Mouse (Mus musculus) left cerebral cortex, postnatal 14 days (tissue): Measurements from ENCODE around the gene Zfp592. TPM values are rescaled to one million over a fixed set of nuclear protein-coding genes. Genes with fewer than 3 reads are reported as not detected.
"Not testable (repeated sequence)": the region's sequence is repeated elsewhere in the genome, so short reads cannot be mapped to it uniquely, and the experiment has no call there.

ENCODE experiments used
- DNase-seq, 2 experiments: peaks; one replicate each; pipeline ENCODE4 v3.0.0; 2021 to 2022; ENCODE audit warnings: low spot score in 2 of 2, mixed read lengths in 1 of 2
- intact Hi-C: fragments of 180-260 bp; cut with DNase I; formaldehyde crosslinking; loops from one replicate; pipeline ENCODE4 v1.15.1; 2025
- long read RNA-seq, 2 experiments: library from polyadenylated mRNA; stranded (forward); transcript quantifications; one replicate each; pipeline ENCODE4 v2.0.0; 2021
- total RNA-seq, 2 experiments: library from RNA; stranded (reverse); gene quantifications; 2 replicates each; pipeline ENCODE4 v1.2.3; 2021

Gene Zfp592
- total RNA-seq = 10 to 100 TPM; 20.7 to 24.0 TPM
- long read RNA-seq, experiment 1, full-length matches to known transcripts = 2 of 11 reads
- long read RNA-seq, experiment 1, partial matches to known transcripts = 3 of 11 reads
- long read RNA-seq, experiment 1, other reads (novel, unspliced or antisense) = 6 of 11 reads
- long read RNA-seq, experiment 2, partial matches to known transcripts = 3 of 6 reads
- long read RNA-seq, experiment 2, other reads (novel, unspliced or antisense) = 3 of 6 reads

DNA sequence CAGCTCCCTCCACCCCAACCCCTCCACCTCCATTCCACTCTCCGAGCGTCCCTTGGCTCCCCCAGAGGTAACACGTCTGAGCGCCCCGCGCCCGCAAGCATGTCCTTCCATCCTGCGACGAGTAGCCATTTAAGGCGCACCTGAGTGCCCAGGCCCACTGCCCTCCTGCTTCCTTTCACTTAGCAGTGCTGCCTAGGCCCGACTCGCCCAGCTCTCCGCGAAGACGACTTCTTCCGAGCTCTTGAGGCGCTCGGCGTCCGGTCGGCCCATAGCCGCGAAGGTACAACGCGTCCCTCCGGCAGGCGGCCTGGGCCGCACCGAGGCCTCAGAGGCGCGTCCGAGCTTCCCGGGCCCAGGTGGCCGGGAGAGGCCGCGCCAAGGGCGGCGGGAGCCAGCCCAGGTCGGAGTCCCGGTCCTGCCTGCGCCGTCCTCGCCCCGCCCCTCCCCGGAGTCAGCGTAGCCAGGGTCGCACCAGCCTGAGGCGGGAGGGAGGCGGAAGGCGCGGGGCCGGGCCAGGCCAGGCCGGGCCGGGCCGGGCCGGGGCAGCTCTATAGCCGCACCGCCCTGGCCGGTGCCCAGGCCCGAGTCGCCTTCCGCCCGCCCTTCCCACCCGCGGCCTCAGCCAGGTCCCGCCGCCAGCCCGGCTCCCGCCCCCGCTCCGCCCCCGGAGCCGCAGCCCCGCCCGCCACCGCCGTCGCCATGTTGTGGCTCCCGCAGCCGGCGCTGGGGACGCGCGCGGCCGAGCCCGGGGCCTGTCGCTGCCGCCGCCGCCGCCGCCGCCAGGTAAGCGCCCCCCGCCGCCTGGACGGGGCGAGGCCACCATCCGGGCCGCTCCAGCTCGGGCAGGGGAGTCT, at the start of gene Zfp592:
Zfp592 (plus strand) TSS at position 702 of the 854 bp plus-strand sequence.
- intact Hi-C loops = no loop called here
- peak; percentile 45 to 72 for DNase-seq

DNA sequence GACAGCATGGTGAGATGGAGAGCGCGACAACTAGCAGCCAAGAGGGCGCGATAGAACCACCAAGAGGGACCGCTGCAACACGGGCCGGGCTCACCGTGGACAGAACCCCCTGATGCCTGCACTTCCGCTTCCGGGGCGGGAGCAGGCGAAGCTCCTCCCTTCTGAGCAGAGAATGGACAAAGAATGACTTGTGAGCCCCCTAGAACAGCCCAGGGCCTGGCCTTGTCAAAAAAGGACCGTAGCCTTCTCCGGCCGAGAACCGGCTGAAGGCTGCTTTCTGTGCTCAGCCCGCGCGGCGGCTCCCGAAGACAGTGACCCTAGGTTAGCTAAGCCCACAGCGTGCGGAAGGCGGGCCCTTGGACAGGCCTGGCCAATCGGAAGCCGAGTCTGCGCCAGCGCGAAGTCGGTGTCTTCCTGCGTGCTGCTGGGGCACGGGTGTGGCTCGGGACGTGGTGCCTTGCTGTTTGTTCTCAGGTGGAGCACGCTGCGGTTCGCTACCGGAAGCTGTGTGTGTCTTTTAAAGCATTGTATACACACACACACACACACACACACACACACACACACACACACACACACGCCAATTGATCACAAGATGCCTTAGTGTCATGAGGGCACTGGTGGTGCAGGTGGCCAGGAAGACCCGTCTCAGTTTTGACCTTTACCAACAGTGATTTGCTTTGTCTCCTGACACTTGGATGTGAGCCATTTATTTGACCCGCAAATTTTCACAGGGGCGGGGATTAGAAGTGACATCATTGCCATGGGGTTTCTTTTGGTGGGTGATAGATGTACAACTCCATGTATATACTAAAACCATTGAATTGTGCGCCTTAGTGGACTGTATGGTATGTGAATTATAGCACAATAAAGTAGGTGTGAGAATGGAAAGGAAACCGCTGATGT, 45.8 kb upstream of the Zfp592 start, which contains the start of gene Sec11a:
Sec11a (minus strand) TSS at position 336 of the 906 bp plus-strand sequence.
- intact Hi-C loops = loop anchor here (5.0 to 10.0 kb wide), 2 partner anchors 45 to 207 kb away; partner anchors contain the start of gene Wdr73
- peak; percentile 95 for DNase-seq

DNA sequence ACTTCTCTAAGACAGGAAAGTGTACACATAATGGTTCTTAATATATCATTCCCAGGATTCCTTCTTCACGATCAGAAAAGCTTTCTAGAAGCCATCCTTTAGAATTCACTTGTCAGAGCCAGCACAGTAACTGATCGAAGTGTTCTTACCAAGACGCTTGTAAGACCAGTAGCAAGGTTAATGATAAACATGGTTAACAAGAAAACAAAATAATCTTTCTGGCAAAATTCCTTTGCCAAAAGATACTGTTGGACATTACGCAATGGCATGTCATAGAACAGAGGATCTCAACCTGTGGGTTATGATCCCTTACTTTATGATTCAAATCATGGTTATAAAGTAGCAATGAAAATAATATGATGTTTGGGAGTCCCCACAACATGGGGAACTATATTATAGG, 42.0 kb upstream of the Zfp592 start:
- DNase-seq = no peak
- intact Hi-C loops = no loop called here

DNA sequence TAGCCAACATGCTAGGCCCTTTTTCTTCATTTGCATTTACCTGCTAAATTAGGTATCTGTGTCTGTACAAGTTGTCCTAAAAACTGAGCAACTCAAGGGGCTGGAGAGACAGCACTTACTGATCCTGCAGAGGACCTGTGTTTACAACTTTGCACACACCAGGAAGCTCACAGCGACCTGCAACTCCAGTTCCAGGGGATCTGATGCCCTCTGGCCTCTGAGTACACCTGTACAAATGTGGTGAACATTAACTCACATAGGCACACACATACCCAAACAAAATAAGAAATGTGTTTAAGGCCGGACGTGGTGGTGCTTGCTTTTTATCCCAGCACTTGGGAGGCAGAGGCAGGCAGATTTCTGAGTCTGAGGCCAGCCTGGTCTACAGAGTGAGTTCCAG, 41.3 kb upstream of the Zfp592 start:
- intact Hi-C loops = no loop called here
- DNase-seq = no peak

DNA sequence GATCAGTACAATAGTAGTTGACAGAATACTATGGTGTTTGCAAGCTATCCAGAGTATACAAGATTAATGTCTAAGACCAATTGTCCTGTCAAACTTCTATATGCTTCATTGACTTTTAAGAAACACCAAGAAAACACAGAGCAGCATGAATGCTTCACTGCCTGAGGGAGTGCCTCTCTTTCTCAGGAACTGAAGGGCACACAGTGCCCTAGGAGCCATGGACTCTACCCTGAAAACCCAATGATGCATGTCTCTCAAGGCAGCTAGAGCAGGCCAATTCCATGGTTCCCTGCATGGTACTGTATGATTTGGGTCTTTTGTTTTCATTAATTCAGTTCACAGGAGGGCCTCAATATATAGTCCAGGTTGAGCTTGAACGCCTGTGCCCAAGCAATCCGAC, 39.2 kb upstream of the Zfp592 start:
- intact Hi-C loops = no loop called here
- DNase-seq = no peak

DNA sequence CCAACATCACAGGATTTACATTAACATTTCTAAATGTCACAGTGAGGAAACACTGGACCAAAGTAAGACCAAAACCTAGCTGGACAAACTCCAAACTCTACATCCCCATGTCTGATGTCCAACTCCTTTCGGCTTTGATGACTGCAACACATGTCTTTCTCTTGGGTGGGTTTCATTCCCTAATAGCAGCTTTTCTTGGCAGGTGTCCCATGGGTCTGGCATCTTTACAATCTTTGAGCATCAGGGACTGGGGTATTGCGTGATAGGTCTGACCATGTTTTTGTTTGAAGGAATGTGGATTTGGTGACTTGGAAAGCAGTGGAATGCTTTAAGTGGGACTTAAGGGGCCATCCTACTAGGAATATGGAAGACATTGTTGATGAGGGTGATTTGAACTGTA, 36.6 kb upstream of the Zfp592 start:
- no peak for DNase-seq
- intact Hi-C loops = no loop called here

DNA sequence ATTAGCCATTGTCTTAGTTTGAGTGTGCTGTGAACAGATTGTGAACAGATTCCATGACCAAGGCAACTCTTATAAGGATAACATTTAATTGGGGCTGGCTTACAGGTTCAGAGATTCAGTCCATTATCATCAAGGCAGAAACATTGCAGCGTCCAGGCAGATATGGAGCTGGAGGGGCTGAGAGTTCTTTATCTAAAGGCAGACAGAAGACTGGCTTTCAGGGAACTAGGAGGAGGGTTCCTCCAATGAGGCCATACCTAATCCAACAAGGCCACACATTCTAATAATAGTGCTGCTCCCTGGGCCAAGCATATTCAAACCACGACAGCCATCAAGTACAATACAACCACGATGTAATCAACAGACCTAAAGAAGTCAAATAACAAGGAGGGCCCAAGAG, 34.5 kb upstream of the Zfp592 start:
- no peak for DNase-seq
- intact Hi-C loops = no loop called here

DNA sequence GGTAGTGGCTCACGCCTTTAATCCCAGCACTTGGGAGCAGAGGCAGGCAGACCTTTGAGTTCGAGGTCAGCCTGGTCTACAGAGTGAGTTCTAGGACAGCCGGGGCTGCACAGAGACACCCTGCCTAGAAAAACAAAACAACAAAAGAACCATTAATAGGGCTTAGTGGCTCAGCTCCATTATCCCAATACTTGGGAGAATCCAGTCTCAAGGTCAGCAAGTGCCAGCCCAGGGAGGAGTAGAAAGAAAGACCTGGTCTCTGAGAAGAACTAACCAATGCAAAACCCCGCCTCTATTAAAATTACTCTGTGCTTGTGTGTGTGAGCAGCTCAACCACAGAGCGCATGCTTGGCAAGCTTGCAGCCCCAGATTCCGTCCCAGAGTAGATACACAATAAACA, 30.7 kb upstream of the Zfp592 start:
- no peak for DNase-seq
- intact Hi-C loops = no loop called here

DNA sequence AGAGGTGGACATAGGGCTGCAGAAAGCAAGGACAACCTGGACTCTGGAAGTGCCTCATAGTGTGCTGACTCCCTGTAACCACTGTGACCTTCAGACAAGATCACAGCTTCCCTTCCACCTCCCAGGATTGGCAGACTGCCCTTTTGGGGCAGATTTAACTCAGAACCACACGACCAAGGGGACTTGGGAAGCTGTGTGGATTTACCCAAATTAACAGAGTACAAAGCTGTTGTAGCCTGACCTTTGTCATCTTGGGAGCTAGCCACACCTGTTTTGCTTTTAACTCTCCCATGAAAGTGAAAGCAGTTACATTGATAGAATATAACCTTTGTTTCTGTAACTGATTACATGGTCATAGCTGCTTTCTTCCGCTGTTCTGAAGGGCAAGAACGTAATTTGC, 22.6 kb upstream of the Zfp592 start:
- no peak for DNase-seq
- intact Hi-C loops = no loop called here

DNA sequence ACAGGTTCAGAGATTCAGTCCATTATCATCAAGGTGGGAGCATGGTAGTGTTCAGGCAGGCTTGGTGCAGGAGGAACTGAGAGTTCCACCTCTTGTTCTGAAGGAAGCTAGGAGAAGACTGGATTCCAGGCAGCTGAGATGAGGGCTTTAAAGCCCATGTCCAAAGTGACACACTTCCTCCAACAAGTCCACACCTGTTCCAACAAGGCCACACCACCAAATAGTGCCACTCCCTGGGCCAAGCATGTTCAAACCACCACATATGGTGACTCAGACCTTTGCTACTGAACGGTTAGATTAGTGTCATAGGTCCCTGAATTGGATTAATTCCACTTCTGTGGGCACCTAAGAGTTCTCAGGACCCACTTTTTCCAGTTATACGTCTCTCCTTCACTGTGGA, 22.1 kb upstream of the Zfp592 start:
- DNase-seq = no peak
- intact Hi-C loops = no loop called here

DNA sequence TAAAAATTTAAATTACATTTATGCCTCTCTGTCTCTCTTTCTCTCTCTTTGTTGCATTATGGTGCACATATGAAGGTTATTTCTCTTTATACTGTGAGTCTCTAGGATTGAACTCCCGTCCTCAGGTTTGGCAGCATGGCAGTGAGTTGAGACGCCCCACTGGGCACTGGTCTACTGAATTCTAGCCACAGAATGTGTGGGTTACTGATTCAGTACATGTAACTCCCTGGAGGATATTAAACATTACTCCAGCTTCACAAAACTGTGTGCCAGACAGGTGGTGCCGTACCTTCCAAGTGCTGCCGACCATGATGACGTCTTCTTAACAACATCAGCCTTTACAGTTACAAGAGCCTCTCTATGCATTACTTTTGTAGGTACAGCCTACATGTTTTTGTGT, 21.4 kb upstream of the Zfp592 start:
- intact Hi-C loops = no loop called here
- no peak for DNase-seq

DNA sequence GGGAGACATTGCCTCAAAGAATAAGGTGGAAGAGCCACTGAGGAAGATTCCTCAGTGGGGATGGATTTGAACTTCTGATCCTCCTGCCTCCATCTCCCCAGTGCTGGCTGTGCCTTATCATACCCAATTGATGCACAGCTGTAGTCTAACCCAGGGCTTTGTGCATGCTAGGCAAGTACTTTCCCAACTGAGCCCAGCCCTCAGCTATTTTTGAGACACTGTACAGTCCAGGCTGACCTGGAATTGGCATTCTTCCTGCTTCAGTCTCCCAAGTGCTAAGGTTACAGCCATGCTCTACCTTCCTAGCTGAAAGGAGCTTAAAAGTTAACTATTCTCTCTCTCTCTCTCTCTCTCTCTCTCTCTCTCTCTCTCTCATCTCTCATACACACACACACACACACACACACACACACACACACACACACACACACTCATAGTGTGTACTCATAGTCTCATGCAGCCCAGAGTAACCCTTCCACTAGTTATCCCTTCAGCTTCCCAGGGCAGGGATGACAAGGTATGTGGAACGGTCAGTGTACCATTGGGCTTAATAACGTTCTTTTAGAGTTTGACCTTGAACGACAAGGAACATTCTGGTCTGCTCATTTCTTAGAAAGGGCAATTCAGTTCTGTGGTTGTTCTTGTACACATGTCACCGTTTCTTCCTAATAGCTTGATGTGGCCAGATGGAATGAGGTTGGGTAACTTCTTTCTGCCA, 20.4 kb upstream of the Zfp592 start:
- intact Hi-C loops, DNase-seq: not testable (repeated sequence)

DNA sequence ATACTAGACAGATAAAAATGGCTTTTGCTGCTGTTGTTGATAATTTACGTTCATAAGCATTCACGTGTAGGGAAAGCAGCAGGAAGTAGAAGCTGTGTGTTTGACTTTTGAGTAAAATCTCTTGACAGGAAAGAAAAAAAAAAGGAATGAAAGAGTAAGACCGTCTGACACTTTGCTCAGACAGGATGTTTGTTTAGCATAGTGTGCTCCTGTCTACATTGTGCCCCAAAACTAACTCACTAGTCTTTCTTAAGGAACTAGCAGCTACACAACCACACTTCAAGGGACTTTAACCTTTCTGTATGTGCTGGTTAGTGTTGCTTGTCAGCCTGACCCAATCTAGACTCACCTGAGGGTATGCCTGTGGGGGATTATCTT, 19.9 kb upstream of the Zfp592 start:
- intact Hi-C loops, DNase-seq: not testable (repeated sequence)

DNA sequence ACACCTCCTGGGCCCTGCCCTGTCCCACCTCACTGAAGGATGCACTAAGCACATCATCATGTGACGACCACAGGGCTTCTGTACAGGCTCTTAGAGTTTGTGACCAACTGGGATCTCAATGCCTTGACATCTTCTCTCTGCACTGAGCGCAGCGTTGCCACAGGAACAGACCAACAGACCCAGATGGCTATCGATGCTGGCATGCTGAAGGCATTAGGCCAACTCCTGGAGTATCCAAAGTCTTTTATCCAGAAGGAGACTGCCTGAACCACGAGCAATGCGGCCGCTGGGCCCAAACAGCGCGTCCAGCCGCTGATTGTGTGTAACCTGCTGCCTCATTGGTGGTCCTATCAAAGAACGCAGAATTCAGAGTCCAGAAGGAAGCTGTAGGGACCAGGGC, 12.9 kb upstream of the Zfp592 start:
- intact Hi-C loops = no loop called here
- DNase-seq = no peak

DNA sequence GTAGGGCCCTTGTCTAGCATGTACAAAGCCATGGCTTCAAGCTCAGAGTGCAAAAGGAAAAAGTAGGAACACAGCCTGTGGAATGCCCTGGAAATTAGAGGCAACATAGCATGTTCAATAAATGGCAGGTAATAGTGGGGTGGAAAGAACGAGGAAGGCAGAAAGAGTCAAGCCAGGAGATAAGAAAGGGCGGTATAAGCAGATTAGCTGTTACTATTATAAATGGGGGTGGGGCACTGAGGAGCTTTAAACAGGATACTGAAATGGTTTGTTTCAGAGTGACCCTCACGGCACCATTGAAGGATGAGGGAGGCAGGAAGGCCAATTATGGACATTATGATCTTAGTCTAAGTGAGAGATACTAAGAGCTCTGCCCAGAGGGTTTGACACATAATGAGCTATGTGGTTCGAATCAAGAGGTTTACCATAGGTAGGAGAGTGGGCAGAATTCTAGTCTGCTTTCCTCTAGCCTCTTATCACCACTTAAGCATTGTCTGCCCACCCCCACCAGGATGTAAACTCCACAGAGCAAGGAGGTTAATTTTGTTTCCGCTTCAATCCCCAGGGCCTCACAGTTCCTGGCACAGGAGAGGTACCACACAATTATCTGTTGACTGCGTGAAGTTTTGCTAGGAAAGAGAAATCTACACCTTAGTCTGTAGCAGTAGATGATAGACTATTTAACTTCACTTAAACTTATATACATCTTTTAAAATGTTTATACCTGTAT, 6.9 kb upstream of the Zfp592 start:
- intact Hi-C loops = no loop called here

DNA sequence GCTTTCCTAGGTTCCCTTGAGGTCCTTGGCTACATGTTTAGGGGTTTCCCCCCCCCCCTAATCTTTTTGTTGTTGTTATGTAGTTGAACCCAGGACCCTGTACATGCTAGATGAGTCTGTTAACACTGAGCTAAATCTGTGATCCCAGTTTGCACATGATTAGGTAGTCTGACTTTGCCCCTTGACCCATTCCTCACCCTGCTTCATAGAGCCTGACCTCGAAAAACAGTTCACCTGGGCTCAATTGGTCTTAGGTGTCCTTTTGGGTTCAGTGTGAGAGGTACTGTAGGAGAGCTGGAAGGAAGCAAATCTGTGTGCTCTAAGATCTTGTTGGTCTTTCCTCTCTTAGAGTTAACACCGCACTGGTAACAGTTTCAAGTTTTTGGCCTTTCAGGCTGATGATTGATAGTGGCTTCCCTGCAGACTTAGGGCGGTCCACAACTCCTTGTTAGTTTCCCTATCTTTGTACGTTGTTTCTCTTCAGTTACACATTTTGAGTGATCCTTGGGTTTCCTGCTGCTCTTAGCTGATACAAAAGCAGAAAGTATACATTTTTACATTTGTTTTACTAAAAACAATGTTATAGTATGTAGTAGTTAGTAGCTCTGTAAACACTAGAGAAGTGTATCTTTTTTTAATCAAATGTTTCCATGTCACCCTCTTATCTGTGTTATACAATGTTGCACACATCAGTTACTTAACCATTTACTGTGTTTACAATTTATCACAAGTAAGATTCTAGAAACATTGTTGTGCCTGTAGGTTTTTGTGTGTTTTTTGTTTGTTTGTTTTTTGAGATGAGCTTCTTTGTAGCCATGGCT, 5.5 kb upstream of the Zfp592 start:
- intact Hi-C loops = no loop called here
- no peak for DNase-seq

More for the DNA sequence above, 6.9 kb upstream of the Zfp592 start:
- DNase-seq = no peak

DNA sequence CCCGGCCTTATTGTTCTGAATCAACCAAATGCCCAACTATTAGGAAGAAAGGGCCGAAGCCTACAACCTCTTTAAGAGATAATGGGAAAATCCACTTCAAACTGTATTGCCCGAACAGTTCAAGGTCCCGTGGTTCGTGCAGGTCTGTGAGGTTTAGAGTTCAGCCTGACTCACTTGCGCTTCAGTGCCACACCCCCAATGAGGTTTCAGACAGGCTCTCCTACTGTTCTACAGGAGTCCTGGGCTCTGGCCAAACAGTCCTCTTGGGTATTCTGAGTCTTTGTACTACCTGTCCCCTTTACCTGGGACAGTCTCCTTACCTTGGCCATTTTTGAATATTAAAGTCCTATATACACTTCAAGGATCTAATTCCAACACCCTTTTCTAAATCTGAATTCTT, 3.2 kb upstream of the Zfp592 start:
- intact Hi-C loops = no loop called here
- DNase-seq = no peak

DNA sequence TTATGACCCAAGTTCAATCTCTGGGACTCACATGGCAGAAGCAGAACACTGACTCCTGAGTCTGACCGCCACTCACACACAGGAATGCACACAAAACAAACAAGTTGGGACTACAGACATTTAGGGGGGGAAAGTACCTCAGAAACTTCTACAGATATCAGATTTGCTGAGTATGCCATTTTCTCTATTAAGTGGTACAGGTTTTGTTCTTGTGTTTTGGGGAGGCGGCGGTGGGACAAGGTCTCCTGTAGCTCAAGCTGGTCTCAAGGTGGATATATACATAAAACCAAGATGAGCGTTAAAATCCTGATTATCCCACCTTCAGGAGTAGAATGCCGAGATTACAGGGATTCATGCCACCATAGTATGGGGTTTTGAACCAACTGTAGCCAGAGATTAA, 1.9 kb upstream of the Zfp592 start:
- no peak for DNase-seq
- intact Hi-C loops = no loop called here
